Mouse (Mus musculus) spleen, postnatal 36 days (tissue): ENCODE results near the gene Slc30a10.
A peak's percentile ranks its signal among the peaks of the same experiment; 100 is the strongest.

ENCODE experiments used
- DNase-seq, 2 experiments: peaks; one replicate each; pipeline ENCODE4 v3.0.0; 2022; ENCODE audit warnings: low spot score in 2 of 2, mixed read lengths in 1 of 2

Gene Slc30a10

DNA sequence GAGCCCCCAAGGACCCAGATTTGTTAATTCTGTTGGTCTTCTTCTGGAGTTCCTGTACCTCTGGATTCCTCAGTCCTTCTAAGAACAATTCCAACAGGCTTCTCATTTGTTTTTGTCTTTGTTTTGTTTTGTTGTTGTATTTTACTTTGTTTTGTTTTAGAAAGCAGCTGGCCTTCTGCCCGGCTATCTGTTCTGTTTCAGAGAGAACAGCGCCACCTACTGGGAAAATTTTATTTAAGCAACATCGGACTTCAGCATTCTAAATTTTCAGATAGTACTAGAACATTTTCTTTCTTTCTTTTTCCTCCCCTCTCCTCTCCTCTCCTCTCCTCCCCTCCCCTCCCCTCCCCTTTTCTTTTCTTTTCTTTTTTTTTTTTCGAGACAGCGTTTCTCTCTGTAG, 62.9 kb downstream of the Slc30a10 start:
- DNase-seq, result peak in 1 of 2 experiments; percentile 12
